Mouse (Mus musculus) liver, adult 2 months (tissue): ENCODE measurements around the gene Ccr7.

Source experiments
- CTCF ChIP-seq: fragments of 200-500 bp; IDR thresholded peaks from 2 replicates; pipeline ENCODE4 v1.5.1; 2011; ENCODE audit warnings: low read depth, low read length, control low read depth
- POLR2A ChIP-seq: fragments of 200-500 bp; IDR thresholded peaks from 2 replicates; pipeline ENCODE4 v1.6.1; 2011; ENCODE audit warnings: low read length, control low read depth; ENCODE audit not compliant: insufficient read depth; ENCODE audit errors: extremely low read depth

GRCm38 (mm10) chr11:99118420-99118819, 36.5 kb downstream of the Ccr7 start:
- TF ChIP-seq CTCF (no peak), POLR2A (no peak)
